Mouse (Mus musculus) midbrain, embryonic 11.5 days (tissue): ENCODE measurements around the gene Agtr1b. TPM values are rescaled to one million over a fixed set of nuclear protein-coding genes. Genes with fewer than 3 reads are reported as not detected.

ENCODE experiments used
- ATAC-seq: fragments of 200-750 bp; cut with Nextera tagmentation; 2 replicates; pipeline ENCODE4 v1.8.0; 2017; ENCODE audit warnings: moderate TSS enrichment, moderate library complexity; ENCODE audit not compliant: low FRiP score
- DNase-seq: peaks from one replicate; pipeline ENCODE4 v3.0.0; 2015; ENCODE audit warnings: low spot score; ENCODE audit errors: missing footprints
- H3K27ac ChIP-seq: fragments of 300-500 bp; sonication (generic); 2 replicates; pipeline ENCODE4 v1.5.1; 2014; ENCODE audit warnings: low read depth, low read length
- H3K27me3 ChIP-seq: fragments of 300-500 bp; sonication (generic); 2 replicates; pipeline ENCODE4 v1.6.1; 2014; ENCODE audit warnings: mild to moderate bottlenecking, low read length, moderate library complexity, mixed read lengths; ENCODE audit not compliant: control insufficient read depth, insufficient read depth
- H3K36me3 ChIP-seq: fragments of 300-500 bp; sonication (generic); 2 replicates; pipeline ENCODE4 v1.6.1; 2014; ENCODE audit warnings: mild to moderate bottlenecking, low read length, moderate library complexity, mixed read lengths; ENCODE audit not compliant: control insufficient read depth, insufficient read depth
- H3K4me1 ChIP-seq: fragments of 300-500 bp; sonication (generic); 2 replicates; pipeline ENCODE4 v1.6.1; 2014; ENCODE audit warnings: low read length; ENCODE audit not compliant: control insufficient read depth, insufficient read depth
- H3K4me2 ChIP-seq: fragments of 300-500 bp; sonication (generic); 2 replicates; pipeline ENCODE4 v1.6.1; 2014; ENCODE audit warnings: mild to moderate bottlenecking, moderate library complexity
- H3K4me3 ChIP-seq: fragments of 300-500 bp; sonication (generic); 2 replicates; pipeline ENCODE4 v1.5.1; 2014; ENCODE audit warnings: low read depth, low read length
- H3K9ac ChIP-seq: fragments of 300-500 bp; sonication (generic); 2 replicates; pipeline ENCODE4 v1.6.1; 2014; ENCODE audit warnings: low read length
- H3K9me3 ChIP-seq: fragments of 300-500 bp; sonication (generic); 2 replicates; pipeline ENCODE4 v1.6.1; 2016; ENCODE audit warnings: low read length; ENCODE audit not compliant: control insufficient read depth
- WGBS: fragments of 180-500 bp; shearing (Covaris S2); extraction: QIAGEN DNeasy Blood & Tissue Kit; methylation state at CpG from one replicate; pipeline ENCODE4 v1.1.7; 2014; 5-methylcytosine and 5-hydroxymethylcytosine counted together
- polyA plus RNA-seq: library from polyadenylated mRNA; unstranded; fragments of >200 nt; fragmentation: Nextera tagmentation; extraction: Ambion mirVana; gene quantifications from 2 replicates; pipeline ENCODE4 v1.2.1, GENCODE M21; 2014

Agtr1b gene
- polyA plus RNA-seq, 1 experiment from 2014 or later, result not detected

GRCm38 (mm10) chr3:20295546-20295945, 71.4 kb downstream of the Agtr1b start:
- H3K4me3 ChIP-seq, result no peak overlapping the region
- H3K4me1 ChIP-seq, result no peaks in the 10 kb centered on the region
- H3K4me2 ChIP-seq, result no peak overlapping the region
- no peak for DNase-seq
- no peaks in the 10 kb centered on the region for H3K9me3 ChIP-seq
- 85% methylated on average over 3 of the region's 3 CpGs for WGBS
- H3K9ac ChIP-seq, result no peak overlapping the region
- H3K36me3 ChIP-seq, result no peaks in the 10 kb centered on the region
- no peak for ATAC-seq
- no peak overlapping the region for H3K27ac ChIP-seq
- H3K27me3 ChIP-seq, result no peaks in the 10 kb centered on the region

GRCm38 (mm10) chr3:20294542-20295348, 72.2 kb downstream of the Agtr1b start:
- H3K9me3 ChIP-seq, result no peaks in the 10 kb centered on the region
- H3K27ac ChIP-seq, result no peak overlapping the region
- no peak for DNase-seq
- H3K9ac ChIP-seq, result no peak overlapping the region
- no peak overlapping the region for H3K4me3 ChIP-seq
- no peaks in the 10 kb centered on the region for H3K27me3 ChIP-seq
- 84% methylated on average over 9 of the region's 9 CpGs for WGBS
- ATAC-seq, result no peak
- H3K4me2 ChIP-seq, result no peak overlapping the region
- no peaks in the 10 kb centered on the region for H3K4me1 ChIP-seq
- H3K36me3 ChIP-seq, result no peaks in the 10 kb centered on the region

DNA sequence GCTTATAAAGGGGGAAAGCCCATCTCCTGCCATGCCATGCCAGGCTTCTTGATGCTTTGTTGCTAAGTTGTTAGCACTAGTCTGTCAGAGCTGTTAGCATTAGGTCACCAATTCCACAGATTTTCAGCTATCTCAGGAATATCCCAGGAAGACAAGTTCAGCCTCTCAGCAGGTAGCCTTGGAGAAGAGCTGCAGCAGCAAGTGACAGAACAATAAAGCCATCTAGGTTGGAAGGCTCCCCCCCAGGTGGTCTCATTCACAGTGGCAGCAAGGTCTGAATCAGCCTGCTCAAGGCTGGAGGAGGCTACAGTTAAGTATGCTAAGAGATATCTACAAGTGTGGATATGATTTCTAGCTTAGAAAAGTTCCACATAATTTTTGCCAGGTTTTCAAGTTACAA, 75.6 kb downstream of the Agtr1b start:
- H3K9ac ChIP-seq, result no peak overlapping the region
- H3K27me3 ChIP-seq, result no peaks in the 10 kb centered on the region
- no peak for ATAC-seq
- no peak for DNase-seq
- no peaks in the 10 kb centered on the region for H3K36me3 ChIP-seq
- H3K27ac ChIP-seq, result no peak overlapping the region
- no peak overlapping the region for H3K4me3 ChIP-seq
- H3K4me2 ChIP-seq, result no peak overlapping the region
- H3K4me1 ChIP-seq, result no peaks in the 10 kb centered on the region
- no peaks in the 10 kb centered on the region for H3K9me3 ChIP-seq

DNA sequence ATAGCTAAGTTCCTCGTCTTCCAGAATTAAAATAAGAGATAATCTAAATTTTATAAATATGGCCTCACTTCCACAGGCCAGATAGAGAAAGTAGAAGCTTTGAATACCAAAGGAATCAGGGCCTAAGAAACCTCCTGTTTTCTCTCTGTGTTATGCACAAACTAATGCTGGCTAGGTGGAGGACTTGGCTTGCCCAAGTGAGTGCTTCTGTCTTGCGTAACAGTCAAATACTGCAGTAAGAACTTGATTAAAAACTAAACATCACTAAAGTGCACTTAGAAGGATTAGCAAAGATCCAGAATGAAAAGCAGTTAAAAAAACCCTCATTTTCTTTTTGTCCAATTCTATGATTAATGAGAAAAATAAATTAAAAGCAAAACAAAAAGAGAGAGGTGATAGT, 78.2 kb downstream of the Agtr1b start:
- no peaks in the 10 kb centered on the region for H3K36me3 ChIP-seq
- ATAC-seq (no peak), DNase-seq (no peak)
- no peaks in the 10 kb centered on the region for H3K27me3 ChIP-seq
- no peak overlapping the region for H3K27ac ChIP-seq
- no peaks in the 10 kb centered on the region for H3K9me3 ChIP-seq
- 95% methylated on average over 2 of the region's 2 CpGs for WGBS
- H3K4me2 ChIP-seq, result no peak overlapping the region
- no peak overlapping the region for H3K4me3 ChIP-seq
- H3K4me1 ChIP-seq, result no peaks in the 10 kb centered on the region
- H3K9ac ChIP-seq, result no peak overlapping the region

GRCm38 (mm10) chr3:20281796-20282195, 85.2 kb downstream of the Agtr1b start:
- H3K4me2 ChIP-seq, result no peak overlapping the region
- H3K4me1 ChIP-seq, result no peaks in the 10 kb centered on the region
- WGBS, result 83% methylated on average over 1 of the region's 1 CpGs
- no peak overlapping the region for H3K4me3 ChIP-seq
- DNase-seq (no peak), ATAC-seq (no peak)
- no peak overlapping the region for H3K9ac ChIP-seq
- no peaks in the 10 kb centered on the region for H3K36me3 ChIP-seq
- H3K9me3 ChIP-seq, result no peaks in the 10 kb centered on the region
- no peak overlapping the region for H3K27ac ChIP-seq
- no peaks in the 10 kb centered on the region for H3K27me3 ChIP-seq

DNA sequence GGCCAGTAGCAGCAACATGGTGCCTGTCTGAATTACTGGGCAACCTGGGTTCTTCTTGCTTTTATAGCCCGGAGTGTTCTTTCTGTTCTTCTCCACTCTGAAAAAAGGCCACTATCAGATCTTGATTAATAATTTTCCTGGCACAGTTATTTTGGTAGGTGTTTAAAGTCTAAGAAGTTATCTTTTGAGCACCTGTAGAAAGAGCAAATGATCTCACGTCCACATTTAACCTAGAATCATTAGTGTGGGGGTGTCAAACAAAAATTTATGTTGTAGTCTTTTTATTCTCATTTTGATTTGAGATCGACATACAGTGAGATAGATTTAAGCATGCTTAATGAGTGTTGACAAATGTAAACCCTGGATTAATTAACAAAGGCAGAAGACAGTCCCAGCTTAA, 91.3 kb downstream of the Agtr1b start, which contains the start of gene Cpb1:
Cpb1 (minus strand) TSS at position 101 of the 400 bp plus-strand sequence.
- ATAC-seq, result no peak
- Histone ChIP-seq H3K4me2 (no peak within 1 kb of the TSS), H3K27ac (no peak within 1 kb of the TSS), H3K4me1 (no peaks in the 10 kb centered on the region), H3K36me3 (no peaks in the 10 kb centered on the region), H3K4me3 (no peak within 1 kb of the TSS), H3K9ac (no peak within 1 kb of the TSS), H3K9me3 (no peaks in the 10 kb centered on the region), H3K27me3 (no peaks in the 10 kb centered on the region)
- WGBS, result 89% methylated on average over 3 of the region's 3 CpGs
- DNase-seq, result no peak

Other genes with a start within 250 kb of the Agtr1b start
- gene Gyg, start 211.9 kb downstream of the Agtr1b start, polyA plus RNA-seq, result 32.7 and 33.0 TPM in 2 replicates
- 0.25 and 0.27 TPM in 2 replicates for gene Cpa3, start 125.0 kb downstream of the Agtr1b start, polyA plus RNA-seq
- not detected in 2 replicates for gene Cpb1, start 91.4 kb downstream of the Agtr1b start, polyA plus RNA-seq